Mouse (Mus musculus) embryonic fibroblast, embryonic 13.5 days (primary cell): ENCODE data around the gene Mapt. TPM values are rescaled to one million over a fixed set of nuclear protein-coding genes. Genes with fewer than 3 reads are reported as not detected.

Source experiments
- H3K27ac ChIP-seq: 2 replicates; pipeline ENCODE4 v1.5.1; 2012; ENCODE audit warnings: low read length, control low read depth, inconsistent platforms; ENCODE audit not compliant: insufficient read depth
- H3K4me1 ChIP-seq: 2 replicates; pipeline ENCODE4 v1.6.1; 2011; ENCODE audit warnings: low read length; ENCODE audit not compliant: control insufficient read depth, insufficient read depth
- H3K4me3 ChIP-seq: 2 replicates; pipeline ENCODE4 v1.5.1; 2011; ENCODE audit warnings: mild to moderate bottlenecking, control low read depth, low read length; ENCODE audit not compliant: insufficient read depth
- CTCF ChIP-seq: IDR thresholded peaks from 2 replicates; pipeline ENCODE4 v1.5.1; 2011; ENCODE audit warnings: mild to moderate bottlenecking, control low read depth, low read length, moderate library complexity, borderline replicate concordance; ENCODE audit not compliant: insufficient read depth
- POLR2A ChIP-seq: IDR thresholded peaks from 2 replicates; pipeline ENCODE4 v1.6.1; 2011; ENCODE audit warnings: low read depth, mild to moderate bottlenecking, control low read depth, low read length, moderate library complexity
- polyA plus RNA-seq: library from polyadenylated mRNA; stranded (reverse); fragments of >200 nt; gene quantifications from 2 replicates; pipeline ENCODE4 v1.2.4, GENCODE M21; 2011; ENCODE audit warnings: low read depth; ENCODE audit not compliant: missing spikeins, insufficient read length

The Mapt gene
- polyA plus RNA-seq, 1 experiment = 0.26 TPM

DNA sequence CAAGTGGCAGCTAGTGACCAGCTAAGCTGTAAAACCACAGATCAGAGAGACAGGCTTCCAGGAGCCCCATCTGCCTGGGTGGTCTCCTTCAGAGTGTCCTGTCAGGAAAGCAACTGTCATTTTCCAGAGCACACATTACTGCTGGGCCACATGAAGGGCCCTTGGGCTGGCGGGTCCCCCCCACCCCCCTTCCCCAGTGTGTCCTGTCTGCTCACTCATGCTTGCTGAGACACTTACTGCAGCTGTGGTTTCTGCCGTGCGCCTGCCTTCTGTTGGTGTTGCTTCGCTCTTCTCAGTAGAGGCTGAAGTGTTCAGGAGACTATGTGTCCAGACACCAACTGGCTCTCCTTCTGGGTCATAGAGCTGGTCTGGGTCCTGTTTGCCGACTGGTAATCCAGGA is 89.3 kb downstream of the Mapt start:
- no peaks in the 10 kb centered on the region; the same call in 1 of the 2 replicates for H3K4me1 ChIP-seq
- no peak overlapping the region for H3K4me3 ChIP-seq
- no peak for TF ChIP-seq CTCF
- no peak overlapping the region for H3K27ac ChIP-seq

- TF ChIP-seq CTCF = no peak
- TF ChIP-seq POLR2A = no peak
Measured at GRCm38 (mm10) chr11:104322142-104322541, 91.0 kb downstream of the Mapt start.

DNA sequence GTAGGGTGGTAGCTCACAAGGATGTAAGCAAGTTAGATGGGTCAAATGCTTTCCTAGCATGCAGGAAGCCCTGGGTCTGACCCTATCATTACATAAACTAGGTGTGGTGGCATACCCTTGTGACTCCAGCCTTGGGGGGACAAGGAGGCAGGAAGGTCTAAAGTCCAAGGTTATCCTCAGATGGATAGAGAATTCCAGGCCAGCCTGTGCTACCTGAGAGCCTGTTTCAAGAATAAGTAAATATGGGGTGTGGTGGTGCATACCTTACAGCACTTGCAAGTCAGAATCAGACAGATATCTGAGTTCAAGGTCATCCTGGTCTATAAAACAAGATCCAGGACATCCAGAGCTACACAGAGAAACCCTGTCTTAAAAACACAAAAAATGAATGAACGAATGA is 96.3 kb downstream of the Mapt start:
- H3K4me3 ChIP-seq = no peak overlapping the region
- no peaks in the 10 kb centered on the region for H3K4me1 ChIP-seq
- H3K27ac ChIP-seq = no peak overlapping the region
- TF ChIP-seq CTCF (no peak), POLR2A (no peak)

More at GRCm38 (mm10) chr11:104322142-104322541, 91.0 kb downstream of the Mapt start:
- Histone ChIP-seq H3K27ac (no peak overlapping the region), H3K4me3 (no peak overlapping the region), H3K4me1 (no peaks in the 10 kb centered on the region; the same call in 1 of the 2 replicates)

DNA sequence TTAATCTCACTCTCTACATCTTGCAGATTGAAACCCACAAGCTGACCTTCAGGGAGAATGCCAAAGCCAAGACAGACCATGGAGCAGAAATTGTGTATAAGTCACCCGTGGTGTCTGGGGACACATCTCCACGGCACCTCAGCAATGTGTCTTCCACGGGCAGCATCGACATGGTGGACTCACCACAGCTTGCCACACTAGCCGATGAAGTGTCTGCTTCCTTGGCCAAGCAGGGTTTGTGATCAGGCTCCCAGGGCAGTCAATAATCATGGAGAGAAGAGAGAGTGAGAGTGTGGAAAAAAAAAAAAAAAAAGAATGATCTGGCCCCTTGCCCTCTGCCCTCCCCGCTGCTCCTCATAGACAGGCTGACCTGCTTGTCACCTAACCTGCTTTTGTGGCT is 96.8 kb downstream of the Mapt start:
- Histone ChIP-seq H3K4me1 (no peaks in the 10 kb centered on the region), H3K27ac (no peak overlapping the region), H3K4me3 (no peak overlapping the region)
- TF ChIP-seq POLR2A (no peak), CTCF (no peak)

DNA sequence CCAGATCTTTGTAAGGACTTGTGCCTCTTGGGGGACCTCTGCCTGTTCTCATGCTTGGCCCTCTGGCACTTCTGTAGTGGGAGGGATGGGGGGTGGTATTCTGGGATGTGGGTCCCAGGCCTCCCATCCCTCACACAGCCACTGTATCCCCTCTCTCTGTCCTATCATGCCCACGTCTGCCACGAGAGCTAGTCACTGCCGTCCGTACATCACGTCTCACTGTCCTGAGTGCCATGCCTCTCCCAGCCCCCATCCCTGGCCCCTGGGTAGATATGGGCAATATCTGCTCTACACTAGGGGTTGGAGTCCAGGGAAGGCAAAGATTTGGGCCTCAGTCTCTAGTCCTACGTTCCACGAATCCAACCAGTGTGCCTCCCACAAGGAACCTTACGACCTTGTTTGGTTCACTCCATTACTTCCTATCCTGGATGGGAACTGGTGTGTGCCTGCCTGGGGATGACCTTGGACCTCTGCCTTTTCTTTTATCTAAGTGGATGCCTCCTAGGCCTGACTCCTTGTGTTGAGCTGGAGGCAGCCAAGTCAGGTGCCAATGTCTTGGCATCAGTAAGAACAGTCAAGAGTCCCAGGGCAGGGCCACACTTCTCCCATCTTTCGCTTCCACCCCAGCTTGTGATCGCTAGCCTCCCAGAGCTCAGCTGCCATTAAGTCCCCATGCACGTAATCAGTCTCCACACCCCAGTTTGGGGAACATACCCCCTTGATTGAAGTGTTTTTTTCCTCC is 98.2 kb downstream of the Mapt start:
- TF ChIP-seq POLR2A (no peak), CTCF (no peak)
- Histone ChIP-seq H3K4me1 (no peaks in the 10 kb centered on the region), H3K4me3 (no peak overlapping the region)

DNA sequence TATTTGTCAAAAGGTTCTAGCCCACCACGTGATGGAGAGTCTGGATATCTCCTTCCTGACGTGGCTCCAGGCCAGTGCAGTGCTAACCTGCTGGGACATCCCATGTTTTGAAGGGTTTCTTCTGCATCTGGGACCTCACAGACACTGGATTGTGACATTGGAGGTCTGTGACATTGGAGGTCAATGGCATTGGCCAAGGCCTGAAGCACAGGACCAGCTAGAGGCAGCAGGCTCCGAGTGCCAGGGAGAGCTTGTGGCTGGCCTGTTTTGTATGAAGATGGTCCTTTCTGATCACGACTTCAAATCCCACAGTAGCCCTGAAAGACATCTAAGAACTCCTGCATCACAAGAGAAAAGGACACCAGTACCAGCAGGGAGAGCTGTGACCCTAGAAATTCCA is 99.0 kb downstream of the Mapt start:
- Histone ChIP-seq H3K27ac (no peak overlapping the region), H3K4me3 (no peak overlapping the region), H3K4me1 (no peaks in the 10 kb centered on the region)
- no peak for TF ChIP-seq POLR2A

More for the DNA sequence above, 98.2 kb downstream of the Mapt start:
- H3K27ac ChIP-seq = no peak overlapping the region

DNA sequence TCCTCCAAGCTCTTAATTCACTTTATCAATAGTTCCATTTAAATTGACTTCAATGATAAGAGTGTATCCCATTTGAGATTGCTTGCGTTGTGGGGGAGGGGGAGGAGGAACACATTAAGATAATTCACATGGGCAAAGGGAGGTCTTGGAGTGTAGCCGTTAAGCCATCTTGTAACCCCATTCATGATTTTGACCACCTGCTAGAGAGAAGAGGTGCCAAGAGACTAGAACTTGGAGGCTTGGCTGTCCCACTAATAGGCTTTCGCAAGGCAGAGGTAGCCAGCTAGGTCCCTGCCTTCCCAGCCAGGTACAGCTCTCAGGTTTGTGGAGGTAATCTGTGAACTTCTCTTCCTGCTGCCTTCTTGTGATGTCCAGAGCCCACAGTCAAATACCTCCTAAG is 100.0 kb downstream of the Mapt start:
- Histone ChIP-seq H3K4me1 (no peaks in the 10 kb centered on the region), H3K27ac (no peak overlapping the region), H3K4me3 (no peak overlapping the region)
- TF ChIP-seq POLR2A (no peak), CTCF (no peak)

DNA sequence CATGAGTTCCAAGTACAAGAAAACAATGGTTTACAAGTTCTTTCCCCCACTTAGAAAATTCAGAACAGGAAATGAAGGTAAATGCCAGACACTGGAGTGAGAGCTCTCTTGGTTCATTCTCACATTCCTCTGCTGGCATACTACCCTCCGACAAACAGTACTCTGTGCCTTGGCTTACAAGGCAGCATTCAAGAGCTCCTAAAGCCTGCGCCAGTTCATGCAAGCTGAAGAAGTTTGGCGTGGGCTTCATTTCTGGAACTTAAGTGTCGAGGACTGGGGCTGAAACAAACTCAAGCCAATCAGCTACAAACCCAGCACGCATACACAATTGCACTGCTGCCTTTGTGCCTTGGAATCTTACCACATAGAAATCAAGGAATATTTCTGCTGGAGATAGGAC is 100.9 kb downstream of the Mapt start:
- no peak overlapping the region for H3K4me3 ChIP-seq
- H3K4me1 ChIP-seq = no peaks in the 10 kb centered on the region
- H3K27ac ChIP-seq = no peak overlapping the region
- TF ChIP-seq POLR2A = no peak

- Histone ChIP-seq H3K4me1 (no peaks in the 10 kb centered on the region), H3K27ac (no peak overlapping the region), H3K4me3 (no peak overlapping the region)
- no peak for TF ChIP-seq CTCF
- no peak for TF ChIP-seq POLR2A
Measured at GRCm38 (mm10) chr11:104334115-104334514, 102.9 kb downstream of the Mapt start.

DNA sequence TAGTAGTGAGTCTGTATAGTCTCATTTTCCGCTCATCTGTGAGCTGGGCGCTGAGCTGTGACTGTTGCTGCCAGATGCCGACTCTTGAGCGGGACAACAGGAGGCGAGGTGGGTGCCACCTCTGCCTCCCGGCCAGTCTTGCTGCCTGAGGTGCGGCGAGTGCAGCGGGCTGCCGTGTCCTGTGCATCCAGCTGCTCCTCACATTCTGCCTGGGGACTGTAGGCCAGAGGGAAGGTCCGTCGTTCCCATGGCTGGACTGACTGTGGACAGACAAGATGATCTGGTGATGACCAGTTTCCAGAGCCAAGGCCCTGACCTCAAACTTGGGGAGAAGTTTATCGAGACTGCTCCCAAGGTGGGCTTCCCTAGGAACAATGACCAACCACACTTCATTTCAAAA is 103.8 kb downstream of the Mapt start:
- TF ChIP-seq POLR2A (no peak), CTCF (no peak)
- no peaks in the 10 kb centered on the region for H3K4me1 ChIP-seq
- no peak overlapping the region for H3K27ac ChIP-seq
- no peak overlapping the region for H3K4me3 ChIP-seq

DNA sequence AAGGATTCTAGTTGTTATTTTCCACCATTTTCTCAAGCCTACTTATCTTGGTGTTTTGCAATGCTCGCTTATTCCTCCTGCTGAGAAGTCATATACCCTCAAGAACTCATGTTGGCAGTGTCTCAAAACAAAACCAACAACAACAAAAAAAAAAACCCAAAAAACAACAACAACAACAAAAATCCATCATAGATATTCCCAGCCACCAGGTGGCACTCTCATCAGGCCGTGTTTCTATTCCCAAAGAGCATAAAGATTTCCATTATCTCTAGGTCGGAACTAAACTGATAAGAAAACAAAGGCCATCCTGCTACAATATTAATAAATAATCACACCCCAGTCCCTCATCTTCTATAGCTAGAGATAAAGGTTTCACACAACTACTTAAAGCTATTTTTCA is 115.7 kb downstream of the Mapt start:
- Histone ChIP-seq H3K27ac (no peak overlapping the region), H3K4me1 (no peaks in the 10 kb centered on the region), H3K4me3 (no peak overlapping the region)
- TF ChIP-seq POLR2A (no peak), CTCF (no peak)
